Mouse (Mus musculus): ENCODE measurements around the gene Sod1.

- TF ChIP-seq USF1 (IDR thresholded peaks at IDR 0.05; ENCODE audit: low read depth) (no peak), CTCF (IDR thresholded peaks at IDR 0.05; ENCODE audit: control insufficient read depth, insufficient read depth, insufficient read length) (no peak), CEBPB (IDR thresholded peaks at IDR 0.05; ENCODE audit: low read depth) (no peak), MAX (IDR thresholded peaks at IDR 0.05) (no peak), FOSL1 (IDR thresholded peaks at IDR 0.05; ENCODE audit: insufficient read depth, low read length, poor library complexity, severe bottlenecking) (no peak), MYOD1 (IDR thresholded peaks at IDR 0.05; ENCODE audit: control insufficient read depth, insufficient read length, low read depth) (no peak), MYOG (IDR thresholded peaks at IDR 0.05; ENCODE audit: control insufficient read depth, extremely low read depth, insufficient read length) (no peak)
Observed at GRCm38 (mm10) chr16:90216414-90216813, 4.1 kb upstream of the Sod1 start.

Data from C2C12 (cell line).